Mouse (Mus musculus) skeletal muscle tissue, adult 2 months (tissue): ENCODE measurements around the gene Vmn2r-ps130.
"Not testable (repeated sequence)": the region's sequence is repeated elsewhere in the genome, so short reads cannot be mapped to it uniquely, and the experiment has no call there.

Source experiments
- DNase-seq: peaks from one replicate; pipeline ENCODE4 v3.0.0-alpha.2; 2012; ENCODE audit warnings: low read depth, low spot score

The Vmn2r-ps130 gene

GRCm38 (mm10) chr17:23060866-23061265, at the start of gene Vmn2r-ps130:
Gene Vmn2r-ps130, plus strand, starts transcription at chr17:23061166.
- DNase-seq = not testable (repeated sequence)
